Mouse (Mus musculus) embryonic facial prominence, embryonic 12.5 days (tissue): ENCODE data around the gene Krtap8-1. TPM values are rescaled to one million over a fixed set of nuclear protein-coding genes. Genes with fewer than 3 reads are reported as not detected.

ENCODE experiments used
- ATAC-seq: fragments of 200-750 bp; cut with Nextera tagmentation; 2 replicates; pipeline ENCODE4 v1.8.0; 2017; ENCODE audit not compliant: insufficient number of reproducible peaks, insufficient read depth, low FRiP score, low TSS enrichment
- H3K27ac ChIP-seq: fragments of 300-500 bp; sonication (generic); 2 replicates; pipeline ENCODE4 v1.5.1; 2016; ENCODE audit warnings: mild to moderate bottlenecking
- H3K27me3 ChIP-seq: fragments of 300-500 bp; sonication (generic); 2 replicates; pipeline ENCODE4 v1.6.1; 2016; ENCODE audit warnings: mild to moderate bottlenecking, moderate library complexity
- H3K36me3 ChIP-seq: fragments of 300-500 bp; sonication (generic); 2 replicates; pipeline ENCODE4 v1.6.1; 2016; ENCODE audit warnings: mild to moderate bottlenecking
- H3K4me1 ChIP-seq: fragments of 300-500 bp; sonication (generic); 2 replicates; pipeline ENCODE4 v1.6.1; 2016
- H3K4me2 ChIP-seq: fragments of 300-500 bp; sonication (generic); replicated peaks from 2 replicates; pipeline ENCODE4 v1.6.1; 2016; ENCODE audit warnings: mild to moderate bottlenecking, moderate library complexity
- H3K4me3 ChIP-seq: fragments of 300-500 bp; sonication (generic); 2 replicates; pipeline ENCODE4 v1.5.1; 2016; ENCODE audit warnings: mild to moderate bottlenecking
- H3K9ac ChIP-seq: fragments of 300-500 bp; sonication (generic); 2 replicates; pipeline ENCODE4 v1.6.1; 2016; ENCODE audit warnings: mild to moderate bottlenecking, moderate library complexity
- H3K9me3 ChIP-seq: fragments of 300-500 bp; sonication (generic); 2 replicates; pipeline ENCODE4 v1.6.1; 2016; ENCODE audit warnings: mild to moderate bottlenecking, moderate library complexity
- WGBS: fragments of 180-500 bp; shearing (Covaris S2); methylation state at CpG from one replicate; pipeline ENCODE4 v1.1.7; 2016; 5-methylcytosine and 5-hydroxymethylcytosine counted together
- polyA plus RNA-seq: library from polyadenylated mRNA; unstranded; fragments of >200 nt; fragmentation: Nextera tagmentation; extraction: Ambion mirVana; gene quantifications from 2 replicates; pipeline ENCODE4 v1.2.1, GENCODE M21; 2016

Gene Krtap8-1
- polyA plus RNA-seq = not detected in 2 replicates

DNA sequence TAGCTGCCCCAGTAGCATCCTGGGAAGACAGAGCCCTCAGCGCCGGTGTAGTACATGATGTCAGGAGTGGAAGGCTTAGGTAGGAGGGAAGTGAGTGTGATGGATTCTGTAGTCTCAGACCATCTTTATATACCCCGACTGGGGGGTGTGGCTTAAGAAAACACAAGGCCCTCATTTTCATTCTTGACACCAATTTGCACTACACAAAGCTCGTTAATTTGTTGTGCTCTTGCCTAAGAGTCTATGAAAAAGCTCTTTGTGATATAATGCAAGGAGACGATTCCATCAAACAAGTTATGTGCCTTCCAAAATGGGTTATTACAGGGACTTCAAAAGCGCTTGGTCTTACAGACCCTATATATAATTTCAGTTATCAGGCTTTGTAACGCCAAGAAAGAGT is at the start of gene Krtap8-1:
Gene Krtap8-1 (minus strand): TSS at position 101 of the 400 bp plus-strand sequence.
- WGBS = 87% methylated on average over 7 of the region's 7 CpGs
- Histone ChIP-seq H3K4me1 (no peaks in the 10 kb centered on the region), H3K4me2 (no peak within 1 kb of the TSS), H3K4me3 (no peak within 1 kb of the TSS), H3K27ac (no peak within 1 kb of the TSS), H3K9me3 (no peaks in the 10 kb centered on the region), H3K27me3 (no peaks in the 10 kb centered on the region), H3K9ac (no peak within 1 kb of the TSS), H3K36me3 (no peaks in the 10 kb centered on the region)
- no peak for ATAC-seq

- no peak overlapping the region for H3K9ac ChIP-seq
- no peak overlapping the region for H3K4me3 ChIP-seq
- H3K36me3 ChIP-seq = no peaks in the 10 kb centered on the region
- H3K27me3 ChIP-seq = no peaks in the 10 kb centered on the region
- no peaks in the 10 kb centered on the region for H3K9me3 ChIP-seq
- 94% methylated on average over 6 of the region's 6 CpGs for WGBS
- H3K27ac ChIP-seq = no peak overlapping the region
- no peak for ATAC-seq
- no peak overlapping the region for H3K4me2 ChIP-seq
- no peaks in the 10 kb centered on the region for H3K4me1 ChIP-seq
Observed at GRCm38 (mm10) chr16:89537349-89537748, 49.6 kb upstream of the Krtap8-1 start.

DNA sequence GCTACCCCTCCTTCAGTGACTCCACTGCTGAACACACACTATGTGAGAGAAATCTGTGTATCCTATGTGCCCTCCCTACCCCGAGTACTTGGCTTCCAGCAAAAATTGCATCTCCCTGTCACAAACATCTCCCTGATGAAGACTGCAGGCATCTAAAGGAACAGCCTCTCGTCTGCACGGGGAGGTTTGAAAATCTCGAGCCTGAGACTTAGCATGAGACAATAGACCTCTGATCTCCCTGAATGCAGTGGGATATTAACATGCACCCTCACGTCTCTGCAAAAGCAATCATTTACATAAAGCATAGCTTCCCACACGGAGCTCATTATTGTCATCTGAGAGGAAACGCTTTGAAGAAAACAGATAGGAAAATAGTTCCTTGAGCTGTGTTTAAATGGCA is 42.8 kb upstream of the Krtap8-1 start:
- H3K9me3 ChIP-seq = no peaks in the 10 kb centered on the region
- H3K9ac ChIP-seq = no peak overlapping the region
- no peak for ATAC-seq
- H3K27me3 ChIP-seq = no peaks in the 10 kb centered on the region
- H3K36me3 ChIP-seq = no peaks in the 10 kb centered on the region
- 36% methylated on average over 7 of the region's 7 CpGs for WGBS
- no peak overlapping the region for H3K27ac ChIP-seq
- H3K4me3 ChIP-seq = no peak overlapping the region
- H3K4me1 ChIP-seq = no peaks in the 10 kb centered on the region
- H3K4me2 ChIP-seq = no peak overlapping the region

GRCm38 (mm10) chr16:89529846-89530245 is 42.1 kb upstream of the Krtap8-1 start:
- no peaks in the 10 kb centered on the region for H3K9me3 ChIP-seq
- no peak overlapping the region for H3K4me3 ChIP-seq
- no peaks in the 10 kb centered on the region for H3K27me3 ChIP-seq
- WGBS = 74% methylated on average over 7 of the region's 7 CpGs
- H3K9ac ChIP-seq = no peak overlapping the region
- no peak for ATAC-seq
- no peaks in the 10 kb centered on the region for H3K36me3 ChIP-seq
- H3K27ac ChIP-seq = no peak overlapping the region
- no peaks in the 10 kb centered on the region for H3K4me1 ChIP-seq
- no peak overlapping the region for H3K4me2 ChIP-seq

DNA sequence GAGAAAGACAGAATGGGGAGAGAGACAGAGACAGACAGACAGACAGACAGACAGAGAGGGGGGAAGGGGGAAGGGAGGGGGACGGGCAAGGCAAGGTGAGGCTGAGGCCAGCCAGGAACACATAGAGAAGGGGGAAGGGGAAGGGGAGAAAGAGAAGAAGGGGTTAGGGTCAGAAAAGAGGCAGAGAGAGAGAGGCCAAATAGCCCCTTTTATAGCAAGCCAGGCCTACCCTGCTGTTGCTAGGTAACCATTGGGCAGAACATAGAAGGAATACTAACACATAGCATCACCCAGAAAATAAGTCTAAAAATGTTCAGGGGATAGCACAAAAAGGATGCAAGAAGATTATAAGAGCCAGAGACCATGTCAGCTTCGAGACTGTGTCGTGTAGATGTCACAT is 40.6 kb upstream of the Krtap8-1 start:
- Histone ChIP-seq H3K36me3 (no peaks in the 10 kb centered on the region), H3K27me3 (no peaks in the 10 kb centered on the region), H3K9ac (no peak overlapping the region), H3K9me3 (no peaks in the 10 kb centered on the region), H3K27ac (no peak overlapping the region), H3K4me1 (no peaks in the 10 kb centered on the region), H3K4me3 (no peak overlapping the region), H3K4me2 (no peak overlapping the region)
- WGBS = 80% methylated on average over 3 of the region's 3 CpGs
- ATAC-seq = no peak

DNA sequence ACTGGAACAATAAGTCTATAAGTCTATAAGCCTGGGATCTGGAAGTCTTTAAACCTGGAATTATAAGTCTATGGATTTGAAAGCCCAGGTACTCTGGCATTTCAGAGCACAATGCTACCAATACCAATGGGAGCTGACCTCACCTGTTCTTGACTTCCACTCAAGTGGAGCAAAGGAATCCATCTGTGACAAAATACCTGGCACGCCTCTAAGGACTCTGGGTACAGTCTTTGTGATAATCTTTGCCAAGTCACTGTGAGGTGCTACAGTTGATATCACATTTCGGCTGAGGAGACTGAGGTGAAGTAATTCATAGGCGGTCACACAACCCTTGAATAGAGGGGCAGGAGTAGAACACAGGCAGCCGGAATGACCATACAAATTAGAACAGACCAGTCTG is 33.2 kb upstream of the Krtap8-1 start:
- Histone ChIP-seq H3K4me1 (0 out of 2 replicates have a peak, but pooled peaks cover 3% of the 10 kb centered on the region), H3K4me2 (no peak overlapping the region), H3K27me3 (no peaks in the 10 kb centered on the region), H3K9ac (no peak overlapping the region), H3K27ac (no peak overlapping the region), H3K36me3 (no peaks in the 10 kb centered on the region), H3K4me3 (no peak overlapping the region), H3K9me3 (no peaks in the 10 kb centered on the region)
- 89% methylated on average over 4 of the region's 4 CpGs for WGBS
- ATAC-seq = no peak

GRCm38 (mm10) chr16:89520555-89520954 is 32.8 kb upstream of the Krtap8-1 start:
- Histone ChIP-seq H3K27ac (no peak overlapping the region), H3K4me3 (no peak overlapping the region), H3K9me3 (no peaks in the 10 kb centered on the region), H3K4me1 (0 out of 2 replicates have a peak, but pooled peaks cover 3% of the 10 kb centered on the region), H3K36me3 (no peaks in the 10 kb centered on the region), H3K27me3 (no peaks in the 10 kb centered on the region), H3K4me2 (no peak overlapping the region), H3K9ac (no peak overlapping the region)
- no peak for ATAC-seq
- WGBS = 88% methylated on average over 2 of the region's 2 CpGs

DNA sequence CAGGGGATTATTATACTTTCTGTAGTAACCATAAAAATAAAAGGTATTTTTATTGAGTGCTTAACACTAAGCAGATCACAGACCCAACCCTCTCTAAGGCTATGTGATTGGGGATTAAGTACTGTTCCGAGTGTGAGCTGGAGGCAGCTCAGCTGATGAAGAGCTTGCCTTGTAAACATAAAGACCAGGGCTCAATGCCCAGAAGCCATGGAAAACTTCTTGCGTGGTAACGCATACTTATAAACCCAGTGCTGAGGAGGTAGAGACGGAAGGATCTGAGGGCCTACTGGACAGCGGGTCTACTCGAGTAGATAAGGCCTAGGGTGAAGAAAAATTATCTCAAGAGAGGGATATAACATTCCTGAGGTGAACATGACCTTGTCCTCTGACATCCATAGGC is 32.3 kb upstream of the Krtap8-1 start:
- no peak overlapping the region for H3K27ac ChIP-seq
- no peak overlapping the region for H3K9ac ChIP-seq
- no peaks in the 10 kb centered on the region for H3K36me3 ChIP-seq
- H3K4me3 ChIP-seq = no peak overlapping the region
- no peaks in the 10 kb centered on the region for H3K27me3 ChIP-seq
- no peak overlapping the region for H3K4me2 ChIP-seq
- WGBS = 88% methylated on average over 6 of the region's 6 CpGs
- no peaks in the 10 kb centered on the region for H3K9me3 ChIP-seq
- 0 out of 2 replicates have a peak, but pooled peaks cover 3% of the 10 kb centered on the region for H3K4me1 ChIP-seq
- no peak for ATAC-seq

DNA sequence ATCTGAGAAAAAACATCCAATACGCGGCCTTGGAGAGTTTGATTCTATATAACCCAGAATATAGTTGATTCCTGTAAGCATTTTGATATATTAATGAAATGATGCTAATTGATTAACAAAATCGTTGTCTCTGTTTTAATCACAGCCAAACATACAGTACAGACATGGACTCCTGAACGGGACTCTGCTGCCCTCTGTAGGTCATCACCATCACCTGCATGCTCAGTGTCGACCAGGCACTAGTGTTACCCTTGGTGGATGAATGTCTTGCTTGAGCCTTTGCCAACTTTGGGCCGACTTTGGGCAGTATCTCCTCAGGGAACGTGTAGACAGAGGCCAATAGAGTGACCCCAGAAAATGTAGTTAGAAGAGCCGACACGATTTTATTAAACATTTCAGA is 29.9 kb upstream of the Krtap8-1 start:
- 64% methylated on average over 9 of the region's 9 CpGs for WGBS
- Histone ChIP-seq H3K36me3 (no peaks in the 10 kb centered on the region), H3K27me3 (no peaks in the 10 kb centered on the region), H3K4me1 (0 out of 2 replicates have a peak, but pooled peaks cover 3% of the 10 kb centered on the region), H3K4me2 (no peak overlapping the region), H3K4me3 (no peak overlapping the region), H3K9ac (no peak overlapping the region), H3K9me3 (no peaks in the 10 kb centered on the region), H3K27ac (no peak overlapping the region)
- ATAC-seq = no peak

GRCm38 (mm10) chr16:89513431-89513830 is 25.7 kb upstream of the Krtap8-1 start:
- Histone ChIP-seq H3K27me3 (no peaks in the 10 kb centered on the region), H3K9ac (no peak overlapping the region), H3K4me3 (no peak overlapping the region), H3K9me3 (no peaks in the 10 kb centered on the region), H3K4me1 (no peaks in the 10 kb centered on the region), H3K27ac (no peak overlapping the region), H3K36me3 (no peaks in the 10 kb centered on the region), H3K4me2 (no peak overlapping the region)
- no peak for ATAC-seq
- 88% methylated on average over 7 of the region's 7 CpGs for WGBS

DNA sequence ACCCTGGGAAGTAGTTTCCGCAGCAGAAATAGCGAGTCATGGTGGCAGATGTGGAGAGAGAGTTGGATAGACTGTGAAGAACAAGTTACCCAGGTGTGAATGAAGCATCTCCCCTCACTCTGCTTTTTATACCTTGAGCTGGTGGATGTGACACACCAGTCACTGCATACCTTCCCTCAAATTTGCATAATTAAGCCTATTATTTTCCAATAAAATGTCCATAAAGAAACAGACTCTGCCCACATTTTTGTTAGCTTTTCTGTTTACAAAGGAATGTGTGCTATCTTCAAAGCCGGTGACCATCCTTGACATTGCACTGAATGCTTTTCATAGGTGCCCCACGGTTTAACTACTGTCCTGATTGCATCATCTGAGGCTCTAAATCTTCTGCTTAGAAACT is 20.5 kb upstream of the Krtap8-1 start, which contains the start of gene Krtap7-1:
Gene Krtap7-1 (minus strand): TSS at position 101 of the 400 bp plus-strand sequence.
- WGBS = 92% methylated on average over 4 of the region's 4 CpGs

GRCm38 (mm10) chr16:89503571-89503970 is 15.8 kb upstream of the Krtap8-1 start:
- no peak for ATAC-seq

More for the DNA sequence above, 20.5 kb upstream of the Krtap8-1 start, which contains the start of gene Krtap7-1:
- Histone ChIP-seq H3K9me3 (no peaks in the 10 kb centered on the region), H3K27ac (no peak within 1 kb of the TSS), H3K27me3 (no peaks in the 10 kb centered on the region), H3K4me1 (no peaks in the 10 kb centered on the region), H3K36me3 (no peaks in the 10 kb centered on the region), H3K4me2 (no peak within 1 kb of the TSS), H3K4me3 (no peak within 1 kb of the TSS), H3K9ac (no peak within 1 kb of the TSS)
- no peak for ATAC-seq

GRCm38 (mm10) chr16:89501870-89502269 is 14.1 kb upstream of the Krtap8-1 start:
- Histone ChIP-seq H3K36me3 (no peaks in the 10 kb centered on the region), H3K4me1 (no peaks in the 10 kb centered on the region), H3K9me3 (no peaks in the 10 kb centered on the region), H3K4me2 (no peak overlapping the region), H3K27me3 (no peaks in the 10 kb centered on the region), H3K27ac (no peak overlapping the region), H3K9ac (no peak overlapping the region), H3K4me3 (no peak overlapping the region)
- ATAC-seq = no peak
- 88% methylated on average over 5 of the region's 5 CpGs for WGBS

More at GRCm38 (mm10) chr16:89503571-89503970, 15.8 kb upstream of the Krtap8-1 start:
- H3K36me3 ChIP-seq = no peaks in the 10 kb centered on the region
- WGBS = 83% methylated on average over 2 of the region's 2 CpGs
- H3K27ac ChIP-seq = no peak overlapping the region
- H3K9me3 ChIP-seq = no peaks in the 10 kb centered on the region
- H3K4me3 ChIP-seq = no peak overlapping the region
- H3K27me3 ChIP-seq = no peaks in the 10 kb centered on the region
- H3K4me2 ChIP-seq = no peak overlapping the region
- H3K9ac ChIP-seq = no peak overlapping the region
- H3K4me1 ChIP-seq = no peaks in the 10 kb centered on the region
